Mouse (Mus musculus): ENCODE measurements at regions not wholly inside any gene's neighbourhood (a gene's known extent, or its start where the extent isn't known, plus 50 kb on each side); places are given as distances from the start of the nearest gene placed in this dataset.

DNA sequence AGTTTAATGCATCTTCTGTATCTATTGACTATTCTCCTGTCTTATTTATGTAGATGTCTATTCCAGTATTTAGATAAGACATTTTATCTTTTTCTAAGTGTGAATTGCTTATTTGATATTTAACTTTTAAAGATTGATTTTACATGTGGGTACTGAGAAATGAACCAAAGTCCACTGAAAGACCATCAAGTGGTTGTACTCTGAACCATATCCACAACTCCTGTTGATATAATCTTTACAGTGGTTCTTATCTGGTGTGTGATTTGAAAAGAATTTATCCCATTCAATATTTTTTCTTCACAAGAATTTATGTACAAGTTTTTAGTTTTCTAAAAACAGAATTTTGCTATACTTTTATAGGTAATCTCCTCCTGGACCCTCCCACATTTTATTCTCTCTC, 422.6 kb upstream of the Galntl6 start:
- H3K4me2 ChIP-seq (replicated peaks; ENCODE audit: low read depth, low read length): no peak overlapping the region

More for the DNA sequence above, 422.6 kb upstream of the Galntl6 start:
- ATAC-seq (ENCODE audit: low FRiP score): no peak
- no peak overlapping the region for H3K27ac ChIP-seq (ENCODE audit: low read depth, low read length)
- H3K9ac ChIP-seq (ENCODE audit: low read depth, low read length): no peak overlapping the region
- H3K36me3 ChIP-seq (ENCODE audit: control insufficient read depth, insufficient read depth, low read length): no peaks in the 10 kb centered on the region
- no peak for DNase-seq (ENCODE audit: low spot score)
- H3K9me3 ChIP-seq (ENCODE audit: control insufficient read depth, low read length): no peaks in the 10 kb centered on the region
- H3K4me3 ChIP-seq (ENCODE audit: low read depth, low read length): no peak overlapping the region
- H3K4me1 ChIP-seq (replicated peaks; ENCODE audit: control insufficient read depth, insufficient read depth, low read length): no peaks in the 10 kb centered on the region
- H3K27me3 ChIP-seq (ENCODE audit: control insufficient read depth, insufficient read depth, low read length): no peaks in the 10 kb centered on the region
